Mouse (Mus musculus): ENCODE results near the gene Brd3.

The Brd3 gene

DNA sequence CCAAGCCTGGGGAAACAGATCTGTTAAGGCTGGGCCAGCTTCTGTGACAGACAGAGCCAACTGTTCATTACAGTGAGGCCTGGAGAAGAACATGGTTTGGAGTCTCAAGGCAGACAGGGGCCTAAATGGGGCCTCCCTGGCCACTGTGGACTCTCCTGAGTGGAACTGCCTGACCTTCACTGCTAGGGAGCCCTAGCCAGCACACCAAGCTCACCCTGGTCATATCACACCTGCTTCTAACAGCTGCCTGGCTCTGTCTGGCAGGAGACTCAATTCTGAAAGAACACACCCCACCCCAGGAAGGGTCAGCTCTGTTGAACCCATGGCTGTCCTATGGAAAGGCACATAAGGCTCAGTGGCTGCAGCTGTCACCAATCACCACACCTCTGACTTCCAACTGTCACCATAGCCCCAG, 36.3 kb downstream of the Brd3 start:
- DNase-seq (ENCODE audit: low read depth, low spot score), result no peak

DNA sequence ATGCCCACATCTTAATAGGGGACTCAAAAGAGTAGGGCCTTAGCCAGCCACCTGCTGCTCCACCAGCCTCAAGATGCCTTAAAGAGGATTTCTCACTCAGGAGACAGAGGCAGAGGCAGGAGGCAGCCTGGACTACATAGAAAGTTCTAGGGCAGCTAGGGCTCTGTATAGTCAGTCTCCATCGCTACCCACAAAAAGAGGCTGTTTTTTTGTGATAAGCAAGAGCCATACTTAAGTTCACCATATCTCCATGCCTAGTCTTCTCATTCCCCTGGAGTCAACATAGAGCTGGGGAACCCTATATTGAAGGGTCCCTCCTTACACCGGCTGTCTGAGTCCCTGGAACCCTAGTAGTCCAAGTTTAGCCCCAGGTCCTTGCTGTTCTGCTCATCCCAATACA, 36.9 kb downstream of the Brd3 start:
- DNase-seq (ENCODE audit: low read depth, low spot score), result no peak

GRCm38 (mm10) chr2:27469991-27470355, 37.5 kb downstream of the Brd3 start:
- DNase-seq (ENCODE audit: low read depth, low spot score), result no peak

DNA sequence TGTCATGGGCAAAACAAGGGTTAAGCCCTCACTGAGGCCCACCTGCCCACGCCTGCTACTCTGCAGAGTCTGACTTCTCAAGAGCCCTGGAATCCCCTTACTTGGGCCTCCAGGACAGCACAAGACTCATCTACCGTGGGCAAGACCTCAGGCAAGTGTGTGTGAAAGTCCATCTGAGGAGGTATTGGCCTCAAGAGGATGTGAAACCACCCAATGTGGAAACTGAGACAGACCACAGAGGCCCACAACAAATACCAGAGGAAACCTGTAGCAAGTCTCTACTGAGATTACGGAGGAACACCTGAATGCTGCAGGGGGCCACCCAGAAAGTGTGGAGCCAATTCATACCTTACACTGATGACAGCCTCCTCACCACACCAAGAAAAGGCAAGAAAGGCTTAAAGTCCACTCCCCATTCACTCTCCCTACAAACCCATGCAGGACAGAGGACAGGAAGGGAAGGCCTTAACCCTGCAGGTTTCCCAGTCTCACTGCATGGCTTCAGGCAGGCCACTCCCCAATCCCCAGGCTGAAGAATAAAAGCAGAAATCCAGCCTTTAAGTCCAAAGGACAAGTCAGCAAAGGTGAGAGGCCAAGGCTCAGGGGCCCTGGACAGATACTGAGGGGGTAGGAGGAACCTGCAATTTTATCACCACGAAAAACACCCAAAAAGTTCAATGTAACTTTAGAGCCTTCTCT, 38.0 kb downstream of the Brd3 start:
- DNase-seq (ENCODE audit: low read depth, low spot score), result no peak

DNA sequence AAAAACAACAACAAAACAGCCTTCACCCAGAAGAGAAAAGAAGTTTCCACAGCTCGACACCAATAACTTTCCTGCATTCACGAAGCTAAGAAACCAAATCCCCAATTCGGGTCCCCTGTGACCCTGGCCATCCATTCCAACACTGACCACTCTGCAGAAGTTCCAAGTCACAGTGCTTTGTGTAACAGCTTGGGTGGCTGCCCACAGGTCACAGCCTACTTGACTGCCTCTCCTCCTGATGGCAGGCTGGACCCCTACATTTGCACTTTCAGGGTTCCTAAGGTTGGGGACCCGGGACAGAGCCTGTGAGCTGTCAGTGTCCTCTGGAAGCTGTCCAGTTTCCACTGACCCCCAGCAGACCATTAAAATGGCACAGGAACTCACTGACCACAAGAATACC, 44.6 kb downstream of the Brd3 start:
- DNase-seq (ENCODE audit: low read depth, low spot score), result no peak

GRCm38 (mm10) chr2:27461881-27462660, 45.4 kb downstream of the Brd3 start:
- DNase-seq (ENCODE audit: low read depth, low spot score), result no peak

- no peak for DNase-seq (ENCODE audit: low read depth, low spot score)
These were observed 46.8 kb downstream of the Brd3 start for GRCm38 (mm10) chr2:27460651-27461050.

- no peak for DNase-seq (ENCODE audit: low read depth, low spot score)
These were observed 47.3 kb downstream of the Brd3 start for GRCm38 (mm10) chr2:27460163-27460562.

DNA sequence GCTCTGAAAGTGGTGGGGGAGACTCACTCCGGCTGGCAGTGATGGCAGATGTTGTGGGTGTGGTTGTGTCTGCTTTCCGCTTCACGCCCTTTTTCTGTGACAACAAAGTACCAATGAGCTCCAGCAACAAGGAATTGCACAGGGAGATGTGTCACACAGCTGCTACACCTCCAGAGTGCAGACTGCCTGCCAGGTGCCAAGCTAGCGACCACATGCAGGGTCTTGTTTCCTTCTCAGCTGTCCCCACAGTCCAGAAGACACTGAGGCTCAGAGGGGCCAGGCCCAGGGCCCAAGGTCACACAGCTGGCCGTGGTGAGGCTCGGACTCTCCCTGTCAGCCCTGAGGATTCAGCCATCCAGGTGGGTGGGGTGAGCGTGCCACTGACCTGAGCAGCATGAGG, 47.7 kb downstream of the Brd3 start:
- no peak for DNase-seq (ENCODE audit: low read depth, low spot score)

GRCm38 (mm10) chr2:27450226-27450625, 57.2 kb downstream of the Brd3 start:
- no peak for DNase-seq (ENCODE audit: low read depth, low spot score)

DNA sequence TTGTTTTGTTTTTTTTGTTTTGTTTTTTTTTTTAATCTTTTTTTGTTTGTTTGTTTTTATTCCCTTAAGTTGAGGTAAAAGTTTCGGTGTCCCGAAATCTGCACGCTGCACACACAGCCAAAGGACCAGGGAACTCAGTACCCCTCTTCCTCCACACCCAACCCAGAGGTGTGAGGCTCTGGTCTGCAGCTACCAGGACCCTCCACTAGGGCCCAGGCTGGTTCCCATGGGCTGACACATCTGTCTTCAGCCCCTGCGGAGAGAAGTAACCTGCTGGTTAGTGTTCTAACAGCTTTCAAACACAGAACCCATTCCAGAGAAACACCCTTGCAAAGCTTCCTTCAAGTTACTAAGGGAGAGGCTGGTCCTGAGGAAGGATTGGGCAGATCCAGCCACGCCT, 59.7 kb downstream of the Brd3 start:
- DNase-seq (ENCODE audit: low read depth, low spot score), result no peak

DNA sequence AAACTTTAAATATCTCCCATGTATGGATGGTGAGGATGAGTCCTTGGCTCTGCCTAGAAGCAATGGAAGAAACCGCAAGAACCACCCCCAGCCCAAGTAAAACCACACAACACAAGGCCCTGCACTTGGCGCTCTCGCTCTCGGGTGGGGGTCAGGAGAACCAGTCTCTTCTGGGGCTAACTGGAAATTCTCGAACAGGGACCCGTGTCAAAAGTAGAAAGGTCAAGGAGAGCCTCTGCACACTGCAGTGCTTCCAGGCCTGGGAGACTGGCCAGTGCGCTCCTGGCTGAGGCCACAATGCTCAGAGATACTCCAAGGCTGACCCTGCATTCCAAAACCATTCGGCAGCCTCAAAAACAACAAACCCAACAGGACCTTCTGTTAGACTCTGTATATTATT, 60.6 kb downstream of the Brd3 start:
- no peak for DNase-seq (ENCODE audit: low read depth, low spot score)

- no peak for DNase-seq (ENCODE audit: low read depth, low spot score)
These were observed 61.6 kb downstream of the Brd3 start for GRCm38 (mm10) chr2:27445910-27446309.

- no peak for DNase-seq (ENCODE audit: low read depth, low spot score)
These were observed 64.1 kb downstream of the Brd3 start for GRCm38 (mm10) chr2:27443450-27443708.

- DNase-seq (ENCODE audit: low read depth, low spot score), result no peak
These were observed 64.6 kb downstream of the Brd3 start for GRCm38 (mm10) chr2:27442708-27443449.

DNA sequence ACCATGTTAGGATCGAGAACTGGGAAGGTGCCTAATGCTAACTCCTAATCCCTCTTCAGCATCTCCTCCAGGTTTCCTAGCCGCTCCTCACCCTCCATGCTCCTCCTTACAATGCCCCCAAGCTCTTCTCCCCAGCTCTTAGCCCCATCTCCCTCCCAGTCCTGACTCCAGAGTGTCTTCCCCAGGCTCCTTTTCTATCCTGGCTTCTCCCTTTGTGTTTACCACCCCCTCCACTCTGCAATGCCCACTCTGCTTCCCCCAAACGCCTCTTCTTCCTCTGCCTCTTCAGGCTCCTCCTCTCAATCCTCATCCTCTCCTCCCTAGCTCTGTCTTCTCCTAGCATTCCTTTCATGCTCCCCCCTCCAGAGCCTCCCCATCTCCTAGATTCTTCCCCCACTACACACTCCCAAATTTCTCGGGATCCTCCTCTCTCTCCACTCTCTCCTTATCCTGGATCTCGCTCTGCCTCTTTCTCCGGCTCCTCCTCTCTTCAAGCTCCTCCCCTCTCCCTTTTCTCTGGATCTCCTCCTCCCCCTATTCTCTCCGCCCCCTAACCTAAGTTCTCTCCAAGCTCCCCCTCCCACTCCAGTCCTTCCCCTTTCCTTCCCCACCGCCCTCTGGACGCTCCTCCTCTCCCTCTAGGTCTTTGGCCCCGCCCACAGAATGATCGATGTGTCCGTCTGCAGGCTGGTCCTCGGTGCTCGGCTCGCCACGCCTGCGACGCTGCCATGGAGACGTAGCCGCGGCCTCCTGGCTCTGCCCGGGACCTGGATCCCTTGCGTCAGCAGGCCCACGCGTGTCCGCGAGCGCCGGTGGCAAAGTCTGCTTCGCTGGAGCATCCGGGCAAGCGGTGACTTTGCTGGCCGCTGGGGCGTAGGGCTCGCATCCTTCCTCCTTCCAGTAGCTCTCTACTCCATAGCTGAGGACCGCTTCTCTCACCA, 65.4 kb downstream of the Brd3 start, which contains the start of gene Brd3os:
TSS of gene Brd3os (plus strand) at position 558 of the 941 bp plus-strand sequence.
- peak; percentile 99 for DNase-seq (ENCODE audit: low read depth, low spot score)

- no peak for DNase-seq (ENCODE audit: low read depth, low spot score)
These were observed 69.2 kb downstream of the Brd3 start for GRCm38 (mm10) chr2:27438281-27438680.

- no peak for DNase-seq (ENCODE audit: low read depth, low spot score)
These were observed 69.6 kb downstream of the Brd3 start for GRCm38 (mm10) chr2:27437876-27438275.

DNA sequence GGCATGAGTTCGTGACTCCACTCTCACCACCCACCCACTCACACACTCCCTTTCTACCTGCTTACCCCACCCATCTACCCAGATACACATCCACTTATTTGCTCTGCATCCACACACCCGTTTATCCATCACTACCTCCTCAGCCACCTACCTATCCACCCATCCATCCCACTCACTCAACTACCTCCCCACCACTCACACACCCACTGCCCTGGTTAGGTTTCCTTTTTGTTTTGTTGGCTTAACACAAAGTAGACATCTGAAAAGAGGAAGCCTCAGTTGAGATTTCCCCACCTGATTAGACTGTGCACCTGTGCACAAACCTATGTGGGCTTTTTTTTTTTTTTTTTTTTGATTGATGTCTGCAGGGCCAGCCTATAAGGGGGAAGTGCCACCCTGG, 74.9 kb downstream of the Brd3 start:
- no peak for DNase-seq (ENCODE audit: low read depth, low spot score)

DNA sequence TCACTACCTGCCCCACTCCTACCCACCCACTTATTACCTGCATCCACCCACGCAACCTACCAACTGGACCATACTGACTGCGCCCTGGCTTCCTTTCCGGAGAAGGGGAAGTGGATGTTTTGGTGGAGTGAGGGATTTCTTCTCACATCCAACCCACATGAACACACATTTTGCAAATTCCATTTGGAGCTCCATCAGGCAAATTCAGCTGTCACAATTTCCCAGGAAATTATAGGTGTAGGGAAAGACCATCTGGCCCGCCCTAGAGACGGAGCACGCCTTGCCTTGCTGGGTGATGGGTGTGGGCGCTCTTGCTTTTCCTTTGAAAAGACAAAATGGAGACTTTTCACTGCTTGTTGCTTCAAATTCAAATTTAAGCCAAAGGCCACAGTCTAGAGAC, 76.8 kb downstream of the Brd3 start:
- no peak for DNase-seq (ENCODE audit: low read depth, low spot score)

DNA sequence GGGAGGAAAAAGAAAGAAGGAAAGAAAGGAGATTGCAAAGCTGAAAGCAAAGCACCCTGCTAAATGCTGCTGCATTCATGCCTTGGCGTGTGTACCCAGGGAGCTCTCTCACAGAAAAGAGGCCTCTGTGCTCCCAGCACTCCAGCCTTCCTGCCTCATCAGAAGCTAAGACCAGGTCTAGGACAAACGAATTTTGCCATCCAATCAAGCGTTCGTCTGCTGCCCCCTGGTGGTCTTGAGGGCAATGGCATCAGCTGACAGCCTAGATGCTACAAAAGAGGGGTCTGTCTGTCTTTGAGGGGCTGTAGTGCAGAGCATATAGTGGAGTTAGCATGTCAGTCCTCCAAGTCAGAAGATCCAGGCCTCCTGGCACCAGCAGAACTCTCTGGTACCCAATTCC, 79.4 kb downstream of the Brd3 start:
- DNase-seq (ENCODE audit: low read depth, low spot score), result peak; percentile 84

Measured in retina, postnatal 7 days (tissue).